Comparison of ENCODE assay signal across 30 mouse cellular contexts in the genomic region with DNA sequence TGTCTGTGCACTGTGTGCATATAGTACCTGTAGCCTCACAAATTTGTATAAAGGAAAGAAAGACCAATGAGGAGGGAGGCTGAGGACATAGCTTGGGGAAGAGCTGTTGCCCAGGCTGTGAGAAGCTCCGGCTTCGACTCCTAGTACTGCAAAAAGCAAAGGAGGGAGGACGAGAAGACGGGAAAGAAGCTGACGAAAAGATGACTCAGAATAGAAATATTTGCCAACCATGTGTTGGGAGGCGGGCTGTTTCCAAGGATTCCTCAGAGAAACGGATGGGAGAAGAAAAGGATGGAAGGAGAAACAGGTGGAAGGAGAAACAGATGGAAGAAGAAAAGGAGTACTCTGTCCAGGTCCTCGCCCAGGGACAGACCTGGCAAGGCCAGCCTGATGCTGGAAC. TPM values are rescaled to one million over a fixed set of nuclear protein-coding genes. Genes with fewer than 3 reads are reported as not detected.
DNase-seq lines count a peak whose midpoint lies in the region; TF ChIP-seq lines count a peak whose summit lies in the region.
"Had no signal": no experiment of that assay in that cellular context is flagged by ENCODE, and none has a peak within 500 bp of the region (broad histone marks: within the 10 kb centered on the region; RNA-seq: fewer than 3 reads in every experiment).

No protein-coding gene starts in this region.

- H3K4me2 ChIP-seq in myocyte (ENCODE audit: low read depth): peak overlapping the region; percentile 65
- H3K4me2 ChIP-seq: forebrain, embryonic 12.5 days; hindbrain, embryonic 12.5 days; kidney, embryonic 15.5 days; limb, embryonic 12.5 days; liver, embryonic 11.5 days; midbrain, embryonic 12.5 days; neural tube, embryonic 12.5 days had no signal

- H3K36me3 ChIP-seq in myocyte (ENCODE audit: control insufficient read depth, insufficient read depth): no peaks in the 10 kb centered on the region
- H3K36me3 ChIP-seq: forebrain, embryonic 12.5 days; hindbrain, embryonic 12.5 days; kidney, embryonic 15.5 days; limb, embryonic 12.5 days; midbrain, embryonic 12.5 days; neural tube, embryonic 12.5 days had no signal

- no peaks in the 10 kb centered on the region for H3K27me3 ChIP-seq in myocyte (ENCODE audit: control insufficient read depth, insufficient read depth, insufficient read length)
- H3K27me3 ChIP-seq: forebrain, embryonic 12.5 days; hindbrain, embryonic 12.5 days; kidney, embryonic 15.5 days; limb, embryonic 12.5 days; midbrain, embryonic 12.5 days; neural tube, embryonic 12.5 days had no signal

- no peak overlapping the region for H3K4me3 ChIP-seq in myocyte
- H3K4me3 ChIP-seq: forebrain, embryonic 12.5 days; heart, adult 2 months; hindbrain, embryonic 12.5 days; kidney, embryonic 15.5 days; left cerebral cortex, adult 2 months; limb, embryonic 12.5 days; midbrain, embryonic 12.5 days; neural tube, embryonic 12.5 days had no signal

- no peak overlapping the region for H3ac ChIP-seq in myocyte (ENCODE audit: control insufficient read depth, insufficient read length)

- no peaks in the 10 kb centered on the region for H3K79me2 ChIP-seq in myocyte (ENCODE audit: control insufficient read depth, insufficient read depth)

- no peak for TF ChIP-seq POLR2A in myocyte (IDR thresholded peaks at IDR 0.05; ENCODE audit: insufficient read length, low read depth)

- intact Hi-C loops in left cerebral cortex, postnatal 14 days (cut with DNase I): no loop called here
- intact Hi-C loops in left cerebral cortex, postnatal 36 days (cut with DNase I): no loop called here

- peak; percentile 29 to 43 for DNase-seq in frontal cortex, postnatal 36 days (ENCODE audit: low spot score in 2 of 2)
- DNase-seq in frontal cortex, postnatal 25 days (ENCODE audit: low spot score in 2 of 2): no peak
- peak; percentile 53 to 54 for DNase-seq in left cerebral cortex, postnatal 14 days (ENCODE audit: low spot score in 2 of 2)
- no peak for DNase-seq in left cerebral cortex, postnatal 36 days (ENCODE audit: low spot score in 2 of 2)
- DNase-seq in 3T3-L1 (ENCODE audit: low read depth, low spot score): peak; percentile 88
- no peak for DNase-seq in lung, postnatal 36 days
- DNase-seq: adrenal gland, adult 8-10 months; B cell, adult 2 months; cerebellum, adult 18-20 months; cerebellum, postnatal 14 days; gastrocnemius, postnatal 25 days; heart, adult 2 months; kidney, adult 11 months; kidney, postnatal 36 days; liver, postnatal 0 days; retina, postnatal 1 day had no signal

TF ChIP-seq in myocyte, 11 proteins besides CTCF, POLR2A, EP300 and RAD21:
- TF ChIP-seq SRF (IDR thresholded peaks at IDR 0.05; ENCODE audit: control insufficient read depth, insufficient read length, low read depth) (no peak), MYOD1 (IDR thresholded peaks at IDR 0.05; ENCODE audit: control insufficient read depth in 1 of 3, insufficient read length in 2 of 3, low read depth in 2 of 3) (no peak), TCF12 (IDR thresholded peaks at IDR 0.05; ENCODE audit: insufficient read depth, poor library complexity, severe bottlenecking) (no peak), TCF3 (IDR thresholded peaks at IDR 0.05; ENCODE audit: insufficient read length, low read depth) (no peak), MAX (IDR thresholded peaks at IDR 0.05; ENCODE audit: low read depth) (no peak), E2F4 (IDR thresholded peaks at IDR 0.05; ENCODE audit: insufficient read depth) (no peak), POLR2AphosphoS2 (IDR thresholded peaks at IDR 0.05; ENCODE audit: insufficient read length, low read depth) (no peak), REST (IDR thresholded peaks at IDR 0.05; ENCODE audit: insufficient read depth, insufficient read length) (no peak), USF1 (IDR thresholded peaks at IDR 0.05; ENCODE audit: low read depth) (no peak), MYOG (IDR thresholded peaks at IDR 0.05; ENCODE audit: control insufficient read depth in 1 of 3, insufficient read depth in 1 of 3, insufficient read length in 2 of 3, low read depth in 2 of 3) (no peak), CEBPB (IDR thresholded peaks at IDR 0.05; ENCODE audit: insufficient read depth, poor library complexity, severe bottlenecking) (no peak)

RNA-seq across cellular contexts. Expression of a gene that starts 3.4 kb away (rescaled TPM):
- total RNA-seq in left cerebral cortex, postnatal 14 days (2021): not detected
- total RNA-seq in left cerebral cortex, postnatal 36 days (2021): not detected
- 0.01 TPM for polyA plus RNA-seq in myocyte (2012; fragmentation: generic; extraction: Trizol)
- total RNA-seq: gastrocnemius, postnatal 25 days; heart, postnatal 25 days; left cerebral cortex, adult 2 months; MEL had no signal
- polyA plus RNA-seq: embryonic facial prominence, embryonic 11.5 days; forebrain, embryonic 12.5 days; hindbrain, embryonic 12.5 days; kidney, embryonic 15.5 days; limb, embryonic 12.5 days; midbrain, embryonic 12.5 days; neural tube, embryonic 12.5 days; stomach, postnatal 0 days had no signal

RNA-seq across cellular contexts. Expression of a gene that starts 21.0 kb away (rescaled TPM):
- total RNA-seq in left cerebral cortex, postnatal 14 days (2021): under 1 TPM; 0.66 to 0.70 TPM
- under 1 TPM; 0.20 to 0.41 TPM for total RNA-seq in left cerebral cortex, postnatal 36 days (2021)
- polyA plus RNA-seq in myocyte (2012; fragmentation: generic; extraction: Trizol): 31.0 TPM
- total RNA-seq: MEL had no signal
- polyA plus RNA-seq: activated CD4-positive, CD25-positive, alpha-beta regulatory T cell, adult 4 months had no signal

Comparison
In these comparisons a context has a peak if more than half of its experiments do, and no peak if none do; other contexts are left out.
1. DNase-seq: peak in frontal cortex, postnatal 36 days (2 of 2), left cerebral cortex, postnatal 14 days (2 of 2) and 3T3-L1 (single experiment); none in frontal cortex, postnatal 25 days (0 of 2), left cerebral cortex, postnatal 36 days (0 of 2) and lung, postnatal 36 days (single experiment).